Mouse (Mus musculus) gastrocnemius, postnatal 4 days (tissue): Measurements from ENCODE around the gene Zfpm1. TPM values are rescaled to one million over a fixed set of nuclear protein-coding genes. Genes with fewer than 3 reads are reported as not detected.

Experiments used
- DNase-seq, 2 experiments: peaks; one replicate each; pipeline ENCODE4 v3.0.0; 2021 to 2022; ENCODE audit warnings: low spot score in 2 of 2, mixed read lengths in 2 of 2
- total RNA-seq, 2 experiments: library from RNA; stranded (reverse); gene quantifications; 2 replicates each; pipeline ENCODE4 v1.2.3; 2021

Gene Zfpm1
- total RNA-seq, 2 experiments from 2014 or later, result 10.6 to 13.6 TPM

- peak in 1 of 2 experiments; percentile 34 for DNase-seq
Observed at GRCm38 (mm10) chr8:122296173-122297001, 14.4 kb downstream of the Zfpm1 start.

GRCm38 (mm10) chr8:122299581-122300254 is 17.8 kb downstream of the Zfpm1 start:
- no peak for DNase-seq

GRCm38 (mm10) chr8:122301081-122301480 is 19.1 kb downstream of the Zfpm1 start:
- DNase-seq, result no peak

GRCm38 (mm10) chr8:122301866-122302265 is 19.9 kb downstream of the Zfpm1 start:
- no peak for DNase-seq

GRCm38 (mm10) chr8:122303451-122303850 is 21.5 kb downstream of the Zfpm1 start:
- DNase-seq, result no peak

- no peak for DNase-seq
Observed at GRCm38 (mm10) chr8:122304058-122304457, 22.1 kb downstream of the Zfpm1 start.

GRCm38 (mm10) chr8:122306660-122307399 is 24.9 kb downstream of the Zfpm1 start:
- DNase-seq, result no peak

GRCm38 (mm10) chr8:122307836-122308235 is 25.9 kb downstream of the Zfpm1 start:
- DNase-seq, result no peak

GRCm38 (mm10) chr8:122309272-122309671 is 27.3 kb downstream of the Zfpm1 start:
- no peak for DNase-seq

GRCm38 (mm10) chr8:122311115-122311514 is 29.2 kb downstream of the Zfpm1 start:
- DNase-seq, result no peak

GRCm38 (mm10) chr8:122312553-122312952 is 30.6 kb downstream of the Zfpm1 start:
- no peak for DNase-seq

GRCm38 (mm10) chr8:122313310-122313709 is 31.4 kb downstream of the Zfpm1 start:
- DNase-seq, result no peak

GRCm38 (mm10) chr8:122314899-122315496 is 33.1 kb downstream of the Zfpm1 start:
- DNase-seq, result no peak

- no peak for DNase-seq
Observed at GRCm38 (mm10) chr8:122316402-122316801, 34.5 kb downstream of the Zfpm1 start.

- no peak for DNase-seq
Observed at GRCm38 (mm10) chr8:122317918-122318475, 36.1 kb downstream of the Zfpm1 start.

- DNase-seq, result no peak
Observed at GRCm38 (mm10) chr8:122319045-122319707, 37.2 kb downstream of the Zfpm1 start.

GRCm38 (mm10) chr8:122319708-122320075 is 37.8 kb downstream of the Zfpm1 start:
- DNase-seq, result no peak

GRCm38 (mm10) chr8:122320541-122320940 is 38.6 kb downstream of the Zfpm1 start:
- DNase-seq, result no peak

GRCm38 (mm10) chr8:122321455-122321921 is 39.5 kb downstream of the Zfpm1 start:
- no peak for DNase-seq

GRCm38 (mm10) chr8:122322126-122322525 is 40.2 kb downstream of the Zfpm1 start:
- DNase-seq, result no peak
